Mouse (Mus musculus) heart, postnatal 0 days (tissue): ENCODE measurements around the gene Gm49486. TPM values are rescaled to one million over a fixed set of nuclear protein-coding genes. Genes with fewer than 3 reads are reported as not detected.
A peak's percentile ranks its signal among the peaks of the same experiment; 100 is the strongest.

Source experiments
- ATAC-seq: fragments of 200-750 bp; cut with Nextera tagmentation; 2 replicates; pipeline ENCODE4 v1.8.0; 2017; ENCODE audit warnings: low read depth, moderate number of reproducible peaks, moderate library complexity; ENCODE audit not compliant: insufficient read depth
- DNase-seq: peaks from one replicate; pipeline ENCODE4 v3.0.0-alpha.2; 2016; ENCODE audit warnings: low spot score
- H3K27ac ChIP-seq: fragments of 300-500 bp; sonication (generic); 2 replicates; pipeline ENCODE4 v1.5.1; 2014; ENCODE audit warnings: low read depth, mild to moderate bottlenecking
- H3K27me3 ChIP-seq: fragments of 300-500 bp; sonication (generic); 2 replicates; pipeline ENCODE4 v1.6.1; 2014; ENCODE audit warnings: low read length, mixed read lengths; ENCODE audit not compliant: control insufficient read depth, insufficient read depth
- H3K36me3 ChIP-seq: fragments of 300-500 bp; sonication (generic); replicated peaks from 2 replicates; pipeline ENCODE4 v1.6.1; 2014; ENCODE audit warnings: low read length, mixed read lengths; ENCODE audit not compliant: control insufficient read depth, insufficient read depth
- H3K4me1 ChIP-seq: fragments of 300-500 bp; sonication (generic); 2 replicates; pipeline ENCODE4 v1.6.1; 2014; ENCODE audit warnings: antibody characterized with exemption; ENCODE audit not compliant: control insufficient read depth, insufficient read depth
- H3K4me2 ChIP-seq: fragments of 300-500 bp; sonication (generic); 2 replicates; pipeline ENCODE4 v1.6.1; 2014; ENCODE audit warnings: low read depth, mild to moderate bottlenecking, low read length, moderate library complexity
- H3K4me3 ChIP-seq: fragments of 300-500 bp; sonication (generic); 2 replicates; pipeline ENCODE4 v1.5.1; 2014; ENCODE audit warnings: low read depth, low read length
- H3K9ac ChIP-seq: fragments of 300-500 bp; sonication (generic); replicated peaks from 2 replicates; pipeline ENCODE4 v1.6.1; 2014; ENCODE audit warnings: low read depth, low read length, mixed read lengths
- H3K9me3 ChIP-seq: fragments of 300-500 bp; sonication (generic); replicated peaks from 2 replicates; pipeline ENCODE4 v1.6.1; 2016; ENCODE audit warnings: low read length; ENCODE audit not compliant: control insufficient read depth
- CTCF ChIP-seq: IDR thresholded peaks from 2 replicates; pipeline ENCODE4 v1.5.1; 2016; ENCODE audit warnings: antibody characterized with exemption, control low read depth, low read depth
- EP300 ChIP-seq: IDR thresholded peaks from 2 replicates; pipeline ENCODE4 v1.6.1; 2016; ENCODE audit warnings: antibody characterized with exemption, low read depth
- WGBS: fragments of 180-500 bp; shearing (Covaris S2); extraction: QIAGEN DNeasy Blood & Tissue Kit; methylation state at CpG from one replicate; pipeline ENCODE4 v1.1.7; 2014; 5-methylcytosine and 5-hydroxymethylcytosine counted together
- polyA plus RNA-seq: library from polyadenylated mRNA; unstranded; fragments of >200 nt; fragmentation: Nextera tagmentation; extraction: Ambion mirVana; gene quantifications from 2 replicates; pipeline ENCODE4 v1.2.1, GENCODE M21; 2015
- total RNA-seq: library from RNA; depleted of rRNA; stranded (reverse); fragments of >200 nt; gene quantifications from 2 replicates; pipeline ENCODE4 v1.2.3, GENCODE M21; 2014; ENCODE audit warnings: low replicate concordance

Gene Gm49486
- total and polyA plus RNA-seq, 2 experiments from 2014 or later, result 0.74 to 0.80 TPM

- Histone ChIP-seq H3K4me2 (no peak overlapping the region), H3K9ac (no peak overlapping the region), H3K4me1 (peaks cover 6% of the 10 kb centered on the region), H3K27ac (no peak overlapping the region), H3K4me3 (no peak overlapping the region), H3K36me3 (no peaks in the 10 kb centered on the region), H3K9me3 (no peaks in the 10 kb centered on the region), H3K27me3 (peaks cover 35% of the 10 kb centered on the region)
- DNase-seq (no peak), ATAC-seq (no peak)
- 42% methylated on average over 17 of the region's 17 CpGs for WGBS
- no peak for TF ChIP-seq CTCF
- TF ChIP-seq EP300, result no peak
These were observed 29.3 kb downstream of the Gm49486 start for GRCm38 (mm10) chr15:79258521-79258920.

DNA sequence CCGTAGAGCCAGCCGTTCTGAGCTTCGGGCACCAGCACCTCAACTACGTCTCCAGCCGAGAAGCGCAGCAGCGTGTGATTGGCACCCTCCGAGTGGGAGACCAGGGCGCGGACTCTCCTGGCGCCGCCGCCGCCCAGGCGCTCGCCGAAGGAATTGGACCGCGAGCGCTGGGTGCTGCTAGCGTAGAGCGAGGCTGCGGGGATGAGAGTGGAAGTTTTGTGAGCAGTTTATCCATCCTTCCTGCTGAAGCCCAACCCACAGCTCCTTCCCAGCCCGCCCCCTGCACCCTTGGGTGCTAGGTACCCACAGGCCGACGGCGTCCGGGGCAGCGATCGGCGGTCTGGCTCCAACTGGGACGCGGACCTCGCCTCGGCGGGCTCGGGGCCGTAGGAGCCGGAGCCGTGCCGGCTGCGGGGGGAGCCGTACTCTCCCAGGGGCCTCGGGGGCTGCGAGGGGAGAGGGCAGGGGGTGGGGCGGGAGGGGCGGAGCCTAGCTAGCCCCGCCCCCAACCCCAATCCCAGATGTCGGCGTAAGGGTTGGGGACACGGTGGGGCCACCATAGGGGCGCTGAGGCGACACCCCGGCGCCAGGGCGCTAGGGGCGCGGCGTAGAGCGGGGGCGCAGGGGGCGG, 32.0 kb downstream of the Gm49486 start:
- Histone ChIP-seq H3K9ac (peak overlapping the region; percentile 52), H3K27ac (no peak overlapping the region), H3K27me3 (peaks cover 36% of the 10 kb centered on the region), H3K36me3 (no peaks in the 10 kb centered on the region), H3K9me3 (no peaks in the 10 kb centered on the region), H3K4me2 (peak overlapping the region; percentile 90), H3K4me3 (peak overlapping the region; percentile 48), H3K4me1 (peaks cover 6% of the 10 kb centered on the region)
- DNase-seq, result peak; percentile 18
- under 1% methylated on average over 51 of the region's 62 CpGs for WGBS
- TF ChIP-seq EP300 (no peak), CTCF (no peak)
- ATAC-seq, result peak; percentile 59

GRCm38 (mm10) chr15:79261757-79262156, 32.6 kb downstream of the Gm49486 start:
- peaks cover 36% of the 10 kb centered on the region for H3K27me3 ChIP-seq
- ATAC-seq (peak; percentile 14; the same call in 1 of the 2 replicates), DNase-seq (no peak)
- peak overlapping the region; percentile 90 for H3K4me2 ChIP-seq
- H3K9ac ChIP-seq, result peak overlapping the region; percentile 52
- TF ChIP-seq CTCF, result no peak
- TF ChIP-seq EP300, result no peak
- no peak overlapping the region for H3K27ac ChIP-seq
- WGBS, result 1% methylated on average over 20 of the region's 28 CpGs
- no peaks in the 10 kb centered on the region for H3K9me3 ChIP-seq
- peaks cover 6% of the 10 kb centered on the region for H3K4me1 ChIP-seq
- H3K4me3 ChIP-seq, result peak overlapping the region; percentile 48
- no peaks in the 10 kb centered on the region for H3K36me3 ChIP-seq

DNA sequence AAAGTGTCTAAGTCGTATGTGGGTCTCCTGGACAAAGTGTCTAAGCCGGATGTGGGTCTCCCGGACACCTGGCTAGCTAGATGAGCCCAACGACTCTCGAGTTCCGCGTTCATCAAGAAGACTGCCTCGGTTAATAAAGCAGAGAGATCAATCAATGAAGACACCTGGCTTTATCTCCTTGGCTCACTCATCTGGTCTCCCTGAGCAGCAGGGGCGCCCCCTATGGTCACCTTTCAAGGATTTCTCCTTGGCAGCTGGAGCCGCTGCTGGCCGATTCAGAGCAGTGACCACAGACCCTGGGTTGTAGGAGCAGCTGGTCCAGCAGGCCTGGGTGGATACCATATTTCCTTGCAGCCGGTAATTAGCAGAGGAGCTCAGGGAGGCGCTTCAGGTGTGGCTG, 33.2 kb downstream of the Gm49486 start:
- Histone ChIP-seq H3K9me3 (no peaks in the 10 kb centered on the region), H3K9ac (no peak overlapping the region), H3K4me3 (no peak overlapping the region), H3K4me1 (peaks cover 6% of the 10 kb centered on the region), H3K36me3 (no peaks in the 10 kb centered on the region), H3K27me3 (peaks cover 36% of the 10 kb centered on the region), H3K4me2 (0 out of 2 replicates have a peak overlapping the region, but pooled peaks have one; percentile 90), H3K27ac (no peak overlapping the region)
- peak; percentile 28 for DNase-seq
- TF ChIP-seq EP300 (no peak), CTCF (peak; percentile 30)
- no peak for ATAC-seq
- 24% methylated on average over 13 of the region's 13 CpGs for WGBS

DNA sequence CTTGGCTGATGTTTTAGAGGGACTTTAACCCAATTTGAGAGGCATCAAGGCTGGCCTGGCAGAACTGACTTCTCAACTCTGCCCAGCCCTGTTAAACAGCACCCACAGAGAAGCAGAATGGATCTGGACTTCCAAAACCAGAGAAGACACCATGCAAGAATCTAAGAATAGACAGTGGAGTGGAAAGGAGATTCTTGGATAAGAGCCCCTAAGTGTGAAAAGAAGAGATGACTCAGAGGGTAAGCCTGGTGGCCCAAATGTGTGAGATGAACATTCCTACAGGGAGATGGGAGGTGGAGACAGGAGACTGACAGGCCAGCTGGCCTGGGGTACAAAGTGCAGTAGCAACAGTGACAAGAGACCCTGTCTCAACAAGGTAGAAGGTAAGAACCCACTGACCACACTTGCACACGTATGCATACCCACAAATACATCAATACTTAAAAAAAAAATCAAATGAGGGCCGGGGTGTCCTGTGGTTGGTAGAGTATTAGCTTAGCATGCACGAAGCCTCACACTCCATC, 33.7 kb downstream of the Gm49486 start:
- Histone ChIP-seq H3K27ac (no peak overlapping the region), H3K9me3 (no peaks in the 10 kb centered on the region), H3K36me3 (no peaks in the 10 kb centered on the region), H3K4me2 (no peak overlapping the region), H3K4me3 (no peak overlapping the region), H3K9ac (no peak overlapping the region), H3K27me3 (peaks cover 36% of the 10 kb centered on the region), H3K4me1 (peaks cover 6% of the 10 kb centered on the region)
- no peak for TF ChIP-seq CTCF
- no peak for TF ChIP-seq EP300
- 83% methylated on average over 3 of the region's 3 CpGs for WGBS
- DNase-seq (no peak), ATAC-seq (no peak)
